Mouse (Mus musculus) heart, embryonic 16.5 days (tissue): ENCODE results near the gene Dennd4b. TPM values are rescaled to one million over a fixed set of nuclear protein-coding genes. Genes with fewer than 3 reads are reported as not detected.

ENCODE experiments used
- ATAC-seq: fragments of 200-750 bp; cut with Nextera tagmentation; replicated peaks from 2 replicates; pipeline ENCODE4 v1.8.0; 2017; ENCODE audit warnings: moderate number of reproducible peaks; ENCODE audit not compliant: insufficient read depth, low FRiP score; ENCODE audit errors: extremely low read depth
- H3K27ac ChIP-seq: fragments of 300-500 bp; sonication (generic); 2 replicates; pipeline ENCODE4 v1.5.1; 2014; ENCODE audit warnings: mild to moderate bottlenecking, low read length, control low read depth, moderate library complexity
- H3K27me3 ChIP-seq: fragments of 300-500 bp; sonication (generic); 2 replicates; pipeline ENCODE4 v1.6.1; 2014; ENCODE audit warnings: low read length, mixed read lengths; ENCODE audit not compliant: control insufficient read depth, insufficient read depth
- H3K36me3 ChIP-seq: fragments of 300-500 bp; sonication (generic); 2 replicates; pipeline ENCODE4 v1.6.1; 2014; ENCODE audit not compliant: control insufficient read depth, insufficient read depth
- H3K4me1 ChIP-seq: fragments of 300-500 bp; sonication (generic); 2 replicates; pipeline ENCODE4 v1.6.1; 2014; ENCODE audit warnings: low read length, mixed read lengths; ENCODE audit not compliant: control insufficient read depth, insufficient read depth
- H3K4me2 ChIP-seq: fragments of 300-500 bp; sonication (generic); 2 replicates; pipeline ENCODE4 v1.6.1; 2014; ENCODE audit warnings: low read depth, mild to moderate bottlenecking, control low read depth, low read length
- H3K4me3 ChIP-seq: fragments of 300-500 bp; sonication (generic); 2 replicates; pipeline ENCODE4 v1.5.1; 2014; ENCODE audit warnings: mild to moderate bottlenecking, control low read depth, low read length
- H3K9ac ChIP-seq: fragments of 300-500 bp; sonication (generic); 2 replicates; pipeline ENCODE4 v1.6.1; 2014; ENCODE audit warnings: low read length, control low read depth
- H3K9me3 ChIP-seq: fragments of 300-500 bp; sonication (generic); replicated peaks from 2 replicates; pipeline ENCODE4 v1.6.1; 2016; ENCODE audit warnings: low read length; ENCODE audit not compliant: control insufficient read depth
- WGBS: fragments of 180-500 bp; shearing (Covaris S2); extraction: QIAGEN DNeasy Blood & Tissue Kit; methylation state at CpG from one replicate; pipeline ENCODE4 v1.1.7; 2014; 5-methylcytosine and 5-hydroxymethylcytosine counted together
- polyA plus RNA-seq: library from polyadenylated mRNA; unstranded; fragments of >200 nt; fragmentation: Nextera tagmentation; extraction: Ambion mirVana; gene quantifications from 2 replicates; pipeline ENCODE4 v1.2.1, GENCODE M21; 2015

Dennd4b gene
- polyA plus RNA-seq = 7.1 and 7.4 TPM in 2 replicates

DNA sequence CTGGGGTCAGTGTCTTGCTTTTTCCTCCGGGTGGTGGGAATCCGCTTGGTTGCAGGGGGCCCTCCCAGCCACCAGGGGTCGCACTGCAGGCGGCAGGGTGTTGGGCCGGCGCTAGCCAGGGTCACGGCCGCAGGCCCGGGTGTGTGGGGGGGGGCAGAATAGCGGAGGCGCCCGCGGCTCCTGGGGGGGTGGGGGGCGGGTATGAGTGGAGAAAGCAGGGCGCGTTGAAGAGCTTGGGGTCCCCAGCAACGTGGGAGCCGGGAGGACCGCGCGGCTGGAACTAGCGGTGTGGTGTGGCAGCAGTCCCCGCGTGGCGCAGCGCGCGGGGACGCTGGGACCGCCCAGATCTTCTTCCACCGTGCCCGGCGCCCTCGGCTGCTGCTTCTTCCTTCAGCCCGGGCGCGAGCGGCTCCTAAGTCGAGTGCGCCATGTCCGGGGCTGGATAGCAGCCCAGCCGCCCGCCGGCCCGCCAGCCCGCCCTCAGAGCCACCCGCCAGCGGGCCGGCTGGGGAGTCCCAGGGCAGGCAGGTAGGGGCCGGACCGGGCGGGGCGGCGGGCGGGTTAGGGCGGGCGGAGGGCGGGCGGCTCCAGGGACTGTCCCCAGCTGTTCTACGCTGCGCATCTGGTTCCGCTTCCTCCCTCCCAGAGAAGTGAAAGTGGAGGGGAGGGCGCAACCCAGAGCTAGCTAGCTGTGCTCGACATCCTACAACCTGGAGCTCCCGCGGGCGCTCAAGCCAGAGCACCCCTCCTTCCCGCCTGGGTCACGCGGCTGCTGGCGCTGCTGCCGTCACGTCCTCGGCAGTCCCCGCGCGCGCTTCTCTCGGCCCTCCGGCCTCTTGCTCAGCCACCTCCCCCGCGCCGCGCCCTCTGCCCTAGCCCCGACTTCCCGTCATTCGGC, at the start of gene Dennd4b:
Gene Dennd4b (plus strand): TSS at position 152 of the 898 bp plus-strand sequence.
- H3K4me3 ChIP-seq = peak within 1 kb of the TSS; percentile 81
- H3K9me3 ChIP-seq = no peaks in the 10 kb centered on the region
- no peaks in the 10 kb centered on the region for H3K27me3 ChIP-seq
- H3K27ac ChIP-seq = peak within 1 kb of the TSS; percentile 99
- peaks cover 16% of the 10 kb centered on the region for H3K4me1 ChIP-seq
- peak within 1 kb of the TSS; percentile 96 for H3K9ac ChIP-seq
- H3K36me3 ChIP-seq = peaks cover 30% of the 10 kb centered on the region
- H3K4me2 ChIP-seq = peak within 1 kb of the TSS; percentile 88
- WGBS = under 1% methylated on average over 72 of the region's 87 CpGs
- ATAC-seq = peak; percentile 89

DNA sequence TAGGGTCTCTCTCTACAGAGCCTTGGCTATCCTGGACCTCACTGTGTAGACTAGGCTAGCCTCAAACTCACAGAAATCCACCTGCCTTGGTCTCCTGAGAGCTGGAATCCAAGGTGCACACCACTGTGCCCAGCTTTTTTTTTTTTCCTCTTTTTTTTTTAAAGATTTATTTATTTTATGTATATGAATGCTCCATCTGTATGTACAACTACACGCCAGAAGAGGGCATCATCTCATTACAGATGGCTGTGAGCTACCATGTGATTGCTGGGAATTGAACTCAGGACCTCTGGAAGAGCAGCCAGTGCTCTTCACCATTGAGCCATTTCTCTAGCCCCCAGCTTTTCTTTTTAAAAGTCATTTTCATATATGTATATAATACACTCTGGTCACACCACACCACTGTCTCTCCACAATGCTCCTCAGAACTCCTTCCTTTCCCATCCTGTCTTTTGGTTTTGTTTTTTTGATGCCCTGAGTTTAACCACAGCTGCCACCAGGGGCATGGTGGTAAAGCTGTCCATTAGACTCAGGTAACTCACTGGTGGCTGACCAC, 49.1 kb upstream of the Dennd4b start:
- H3K27ac ChIP-seq = no peak overlapping the region
- ATAC-seq = no peak
- H3K9ac ChIP-seq = no peak overlapping the region
- 36% methylated on average over 1 of the region's 1 CpGs for WGBS
- no peak overlapping the region for H3K4me2 ChIP-seq
- H3K36me3 ChIP-seq = peaks cover 9% of the 10 kb centered on the region
- H3K27me3 ChIP-seq = no peaks in the 10 kb centered on the region
- no peaks in the 10 kb centered on the region for H3K9me3 ChIP-seq
- no peak overlapping the region for H3K4me3 ChIP-seq
- H3K4me1 ChIP-seq = peaks cover 20% of the 10 kb centered on the region

DNA sequence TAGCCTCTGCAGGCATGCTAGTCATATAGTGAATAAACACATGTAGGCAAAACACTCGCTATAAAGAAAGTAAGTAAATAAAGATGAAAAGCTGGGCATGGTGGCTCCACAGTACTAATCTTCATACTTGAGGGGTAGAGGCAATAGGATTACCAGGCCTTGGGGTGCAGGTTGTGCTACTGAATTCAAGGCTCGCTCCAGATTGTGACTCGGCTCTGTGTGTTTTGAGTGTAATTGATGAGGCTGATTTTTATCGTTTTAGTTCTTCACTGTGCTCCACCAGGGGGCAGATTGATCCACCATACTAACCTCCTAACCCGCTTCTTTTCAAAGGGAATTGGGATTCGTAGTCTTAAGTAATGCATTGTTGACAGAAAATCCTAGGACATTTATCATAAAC, 44.9 kb upstream of the Dennd4b start:
- H3K9ac ChIP-seq = peak overlapping the region; percentile 80
- no peaks in the 10 kb centered on the region for H3K9me3 ChIP-seq
- peaks cover 5% of the 10 kb centered on the region; the same call in 1 of the 2 replicates for H3K4me1 ChIP-seq
- peak overlapping the region; percentile 85 for H3K27ac ChIP-seq
- no peaks in the 10 kb centered on the region for H3K27me3 ChIP-seq
- H3K4me2 ChIP-seq = peak overlapping the region; percentile 78
- peaks cover 8% of the 10 kb centered on the region; the same call in 1 of the 2 replicates for H3K36me3 ChIP-seq
- H3K4me3 ChIP-seq = peak overlapping the region; percentile 64
- 14% methylated on average over 6 of the region's 6 CpGs for WGBS
- peak; percentile 37; the same call in 1 of the 2 replicates for ATAC-seq

- peak; percentile 86 for ATAC-seq
- H3K4me2 ChIP-seq = peak overlapping the region; percentile 78
- 0% methylated on average over 15 of the region's 20 CpGs for WGBS
These were observed 44.4 kb upstream of the Dennd4b start for GRCm38 (mm10) chr3:90220531-90220951.

GRCm38 (mm10) chr3:90221123-90221522, 43.9 kb upstream of the Dennd4b start:
- H3K27ac ChIP-seq = no peak overlapping the region; the same call in 1 of the 2 replicates
- H3K4me2 ChIP-seq = peak overlapping the region; percentile 78
- peak overlapping the region; percentile 80 for H3K9ac ChIP-seq
- H3K4me1 ChIP-seq = peaks cover 5% of the 10 kb centered on the region; the same call in 1 of the 2 replicates
- no peak for ATAC-seq
- H3K4me3 ChIP-seq = peak overlapping the region; percentile 64
- no peaks in the 10 kb centered on the region for H3K9me3 ChIP-seq
- H3K36me3 ChIP-seq = peaks cover 14% of the 10 kb centered on the region
- WGBS = 15% methylated on average over 5 of the region's 5 CpGs
- no peaks in the 10 kb centered on the region for H3K27me3 ChIP-seq

More at GRCm38 (mm10) chr3:90220531-90220951, 44.4 kb upstream of the Dennd4b start:
- H3K9me3 ChIP-seq = no peaks in the 10 kb centered on the region
- no peaks in the 10 kb centered on the region for H3K27me3 ChIP-seq
- H3K27ac ChIP-seq = peak overlapping the region; percentile 85
- H3K36me3 ChIP-seq = peaks cover 10% of the 10 kb centered on the region
- peak overlapping the region; percentile 64 for H3K4me3 ChIP-seq
- H3K9ac ChIP-seq = peak overlapping the region; percentile 80
- peaks cover 5% of the 10 kb centered on the region; the same call in 1 of the 2 replicates for H3K4me1 ChIP-seq

DNA sequence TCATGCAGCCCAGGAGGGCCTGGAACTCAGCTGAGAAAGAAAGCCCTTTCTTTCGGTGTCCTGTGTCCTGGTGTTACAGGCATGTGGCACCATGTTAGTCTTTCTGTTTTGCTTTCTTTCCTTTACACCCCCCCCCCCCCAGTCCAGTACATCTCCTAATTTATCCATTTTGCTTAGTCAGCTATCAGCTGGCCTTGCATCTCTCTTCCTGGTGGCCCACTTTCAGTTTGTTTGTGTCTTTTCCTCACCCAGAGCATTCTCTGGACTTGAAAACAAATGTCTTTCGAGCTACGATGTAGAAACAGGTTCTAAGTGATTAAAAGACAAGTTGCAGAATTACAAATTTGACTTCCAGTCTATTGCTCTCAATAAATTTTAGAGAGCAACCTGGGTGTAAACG, 42.5 kb upstream of the Dennd4b start:
- H3K9me3 ChIP-seq = no peaks in the 10 kb centered on the region
- H3K4me3 ChIP-seq = no peak overlapping the region
- H3K9ac ChIP-seq = no peak overlapping the region
- peaks cover 14% of the 10 kb centered on the region for H3K36me3 ChIP-seq
- no peak overlapping the region for H3K4me2 ChIP-seq
- 84% methylated on average over 4 of the region's 4 CpGs for WGBS
- no peak overlapping the region for H3K27ac ChIP-seq
- H3K4me1 ChIP-seq = peaks cover 5% of the 10 kb centered on the region; the same call in 1 of the 2 replicates
- no peaks in the 10 kb centered on the region for H3K27me3 ChIP-seq
- no peak for ATAC-seq

- Histone ChIP-seq H3K9me3 (no peaks in the 10 kb centered on the region), H3K27ac (no peak overlapping the region), H3K4me3 (no peak overlapping the region), H3K9ac (no peak overlapping the region), H3K4me2 (no peak overlapping the region), H3K4me1 (peaks cover 5% of the 10 kb centered on the region; the same call in 1 of the 2 replicates), H3K36me3 (peaks cover 14% of the 10 kb centered on the region), H3K27me3 (no peaks in the 10 kb centered on the region)
- no peak for ATAC-seq
- WGBS = 51% methylated on average over 3 of the region's 3 CpGs
These were observed 42.0 kb upstream of the Dennd4b start for GRCm38 (mm10) chr3:90222941-90223340.

DNA sequence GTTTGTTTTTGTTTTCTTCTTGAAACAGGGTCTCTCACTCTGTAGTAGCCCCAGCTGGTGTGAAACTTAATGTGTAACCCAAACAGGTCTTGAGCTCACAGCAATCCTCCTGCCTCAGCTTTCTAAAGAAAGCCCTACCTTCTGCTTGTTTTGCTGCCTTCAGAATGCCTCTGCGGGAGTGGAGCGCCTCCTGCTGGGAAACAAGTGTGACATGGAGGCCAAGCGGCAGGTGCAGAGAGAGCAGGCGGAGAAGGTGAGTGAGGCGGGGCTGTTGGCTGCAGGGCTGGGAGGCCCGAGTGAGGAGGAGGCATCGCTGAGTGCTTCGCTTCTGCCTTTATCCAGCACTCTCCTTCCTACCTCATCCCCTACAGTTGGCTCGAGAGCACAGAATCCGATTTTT, 40.7 kb upstream of the Dennd4b start:
- Histone ChIP-seq H3K27ac (no peak overlapping the region), H3K36me3 (peaks cover 14% of the 10 kb centered on the region), H3K9ac (no peak overlapping the region), H3K4me3 (no peak overlapping the region), H3K9me3 (no peaks in the 10 kb centered on the region), H3K4me2 (no peak overlapping the region), H3K27me3 (no peaks in the 10 kb centered on the region), H3K4me1 (peaks cover 5% of the 10 kb centered on the region; the same call in 1 of the 2 replicates)
- no peak for ATAC-seq
- WGBS = 82% methylated on average over 10 of the region's 10 CpGs

DNA sequence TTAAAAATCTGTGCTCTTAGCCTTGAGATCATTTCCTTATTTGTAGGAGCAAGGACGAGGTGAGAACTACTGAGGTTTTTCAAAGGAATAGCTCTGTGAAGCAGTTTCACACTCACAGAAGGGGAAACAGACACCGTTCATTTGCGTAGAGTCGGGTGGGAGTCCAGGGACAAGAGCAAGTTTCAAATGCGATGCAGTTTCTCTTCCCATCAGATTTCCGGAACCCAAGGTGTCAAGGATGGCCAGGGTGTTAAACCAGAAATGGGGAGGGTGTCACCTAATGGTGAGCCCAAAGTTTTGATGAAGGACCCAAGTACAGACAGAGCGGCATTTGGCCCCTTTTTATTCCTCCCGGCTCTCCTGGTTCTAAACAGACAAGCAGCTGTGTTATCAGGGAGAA, 33.9 kb upstream of the Dennd4b start:
- peak overlapping the region; percentile 81 for H3K4me2 ChIP-seq
- peak overlapping the region; percentile 85 for H3K9ac ChIP-seq
- WGBS = 9% methylated on average over 8 of the region's 8 CpGs
- H3K4me3 ChIP-seq = peak overlapping the region; percentile 70
- H3K36me3 ChIP-seq = peaks cover 19% of the 10 kb centered on the region
- no peak for ATAC-seq
- H3K27me3 ChIP-seq = no peaks in the 10 kb centered on the region
- no peaks in the 10 kb centered on the region for H3K9me3 ChIP-seq
- H3K27ac ChIP-seq = peak overlapping the region; percentile 89
- peaks cover 4% of the 10 kb centered on the region; the same call in 1 of the 2 replicates for H3K4me1 ChIP-seq
